Mouse (Mus musculus): ENCODE results near the gene Scg5. TPM values are rescaled to one million over a fixed set of nuclear protein-coding genes. Genes with fewer than 3 reads are reported as not detected.
A peak's percentile ranks its signal among the peaks of the same experiment; 100 is the strongest.

Gene Scg5
- total RNA-seq, 2 experiments from 2014 or later, result 31.9 to 35.1 TPM

DNA sequence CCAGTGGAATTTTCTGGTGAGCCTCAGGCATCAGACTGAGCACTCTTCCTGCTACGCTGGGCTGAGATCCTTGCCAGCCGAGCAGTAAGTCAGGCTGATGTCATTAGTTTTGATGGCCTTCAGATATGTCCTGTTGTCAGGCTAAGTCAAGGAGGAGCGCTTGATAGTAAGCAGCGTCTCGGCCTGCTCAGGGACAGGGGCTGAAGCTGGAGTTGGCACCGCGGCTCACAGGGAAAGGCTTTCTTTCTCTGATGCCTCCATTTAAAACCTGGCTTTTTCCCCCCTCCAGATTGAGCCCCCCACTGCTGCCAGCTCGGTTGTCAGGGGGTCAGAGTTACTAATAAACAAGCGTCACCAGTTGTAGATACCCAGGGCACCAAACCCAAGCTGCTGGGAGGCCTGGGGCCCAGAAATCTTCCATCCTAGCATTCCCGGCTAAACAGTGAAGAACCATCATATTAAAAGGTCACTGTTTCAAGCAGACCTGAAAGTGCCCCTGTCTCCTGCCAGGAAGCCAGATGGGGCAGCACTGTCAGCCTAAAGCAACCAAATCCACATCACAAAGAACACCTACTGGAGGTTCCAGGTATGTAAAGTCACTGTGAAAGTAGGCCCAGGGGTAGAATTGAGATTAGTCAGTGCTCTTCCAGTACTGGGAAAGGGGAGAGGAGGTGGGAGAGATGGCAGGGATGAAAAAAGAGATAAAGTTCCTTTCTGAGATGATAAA, 21.9 kb downstream of the Scg5 start:
- DNase-seq, result peak; percentile 62 to 63

- no peak for DNase-seq
Measured at GRCm38 (mm10) chr2:113805765-113806164, 23.2 kb downstream of the Scg5 start.

DNA sequence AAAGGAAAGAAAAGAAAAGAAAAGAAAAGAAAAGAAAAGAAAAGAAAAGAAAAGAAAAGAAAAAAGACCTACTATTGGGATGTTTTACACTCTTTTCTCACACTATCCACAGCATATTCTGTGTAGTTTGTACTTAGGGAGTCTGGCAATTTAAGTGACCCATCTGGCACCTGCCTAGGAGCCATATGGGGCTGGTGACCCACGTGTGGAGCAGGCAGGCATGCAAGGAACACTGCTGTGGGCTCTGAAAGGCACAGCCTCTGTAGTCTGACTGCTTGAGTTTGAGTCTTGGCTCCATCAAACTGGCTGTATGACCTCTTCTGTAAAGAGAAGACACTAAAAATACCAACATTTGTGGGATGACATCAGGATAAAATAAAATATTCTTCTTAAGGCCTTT, 25.2 kb downstream of the Scg5 start:
- no peak for DNase-seq

DNA sequence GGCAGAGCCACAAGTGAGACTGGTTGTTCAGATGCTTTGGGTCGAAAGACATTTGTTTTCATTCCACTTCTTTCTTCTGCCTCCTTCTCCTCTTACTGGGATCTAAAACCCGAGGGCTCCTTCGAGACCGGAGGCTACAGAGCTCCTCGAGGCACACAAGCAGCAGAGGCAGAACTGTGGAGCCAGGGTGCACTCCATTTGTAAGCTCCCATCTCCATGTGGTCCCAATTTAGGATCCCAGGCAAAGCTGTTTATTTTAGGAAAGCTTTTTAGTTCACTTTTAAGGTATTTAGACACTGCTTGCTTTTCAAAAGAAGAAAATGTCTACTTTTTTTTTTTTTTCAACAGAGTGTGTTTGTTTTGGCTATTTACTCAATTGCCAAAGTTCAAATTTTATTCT, 28.1 kb downstream of the Scg5 start:
- DNase-seq, result no peak

DNA sequence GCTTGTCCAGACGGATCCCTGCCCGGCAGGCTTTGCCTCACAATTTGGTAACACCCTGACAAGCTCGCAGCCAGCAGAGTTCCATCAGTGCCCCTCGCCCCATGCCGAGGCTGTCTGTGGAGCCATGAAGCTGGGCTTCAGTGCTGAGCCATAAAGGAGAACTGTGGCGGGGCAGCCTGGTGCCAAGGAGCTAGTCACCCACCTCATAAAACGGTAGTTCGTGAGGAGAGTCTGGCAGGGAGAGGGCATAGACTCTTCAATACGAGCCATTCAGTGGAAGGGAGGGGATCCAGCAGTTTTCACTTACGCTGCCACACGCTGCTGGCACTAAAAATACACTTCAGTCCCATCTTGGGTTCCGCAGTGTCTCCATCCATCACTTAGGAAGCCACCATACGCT, 30.3 kb downstream of the Scg5 start:
- no peak for DNase-seq

DNA sequence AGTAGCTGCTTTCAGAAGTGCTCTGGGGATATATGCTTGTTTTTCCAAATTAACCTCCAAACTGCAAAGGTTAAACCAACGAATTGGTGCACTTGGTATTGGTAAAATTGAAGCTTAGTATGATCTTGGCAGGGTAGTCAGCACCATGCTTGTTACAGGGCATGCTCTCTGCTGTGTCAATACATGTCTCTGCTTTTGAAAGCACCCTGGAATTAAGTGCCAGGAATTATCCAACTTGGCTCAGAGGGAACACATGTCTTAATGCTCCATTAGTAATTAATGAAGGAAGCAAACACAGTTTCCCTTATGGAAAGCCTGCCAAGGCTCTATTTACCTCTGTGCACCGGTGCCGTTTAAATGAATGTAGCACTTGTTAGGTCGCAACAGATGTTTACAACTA, 33.7 kb downstream of the Scg5 start:
- DNase-seq, result no peak

- DNase-seq, result no peak
Measured at GRCm38 (mm10) chr2:113793521-113793920, 35.4 kb downstream of the Scg5 start.

GRCm38 (mm10) chr2:113788821-113789387, 40.0 kb downstream of the Scg5 start:
- no peak for DNase-seq

GRCm38 (mm10) chr2:113787882-113788281, 41.0 kb downstream of the Scg5 start:
- DNase-seq, result no peak

- no peak for DNase-seq
Measured at GRCm38 (mm10) chr2:113784851-113785250, 44.1 kb downstream of the Scg5 start.

DNA sequence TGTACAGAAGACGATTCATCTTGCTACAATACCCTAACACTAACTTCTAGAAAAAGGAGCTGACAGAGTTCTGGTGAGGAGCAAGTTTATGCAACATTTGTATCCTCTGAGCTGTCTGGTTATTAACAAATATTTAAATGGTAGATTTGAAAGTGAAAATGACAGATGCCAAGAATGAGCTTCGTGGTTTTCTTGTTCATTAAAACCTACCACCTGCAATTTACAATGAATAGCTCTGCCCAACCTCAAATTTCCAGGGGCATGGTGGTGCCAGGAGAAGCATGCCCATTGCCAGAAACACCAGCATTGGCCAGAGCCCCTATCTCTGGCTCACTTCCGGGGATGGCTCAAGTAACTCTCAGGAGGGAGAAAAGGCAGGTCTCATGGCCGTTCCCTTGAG, 47.4 kb downstream of the Scg5 start:
- no peak for DNase-seq

DNA sequence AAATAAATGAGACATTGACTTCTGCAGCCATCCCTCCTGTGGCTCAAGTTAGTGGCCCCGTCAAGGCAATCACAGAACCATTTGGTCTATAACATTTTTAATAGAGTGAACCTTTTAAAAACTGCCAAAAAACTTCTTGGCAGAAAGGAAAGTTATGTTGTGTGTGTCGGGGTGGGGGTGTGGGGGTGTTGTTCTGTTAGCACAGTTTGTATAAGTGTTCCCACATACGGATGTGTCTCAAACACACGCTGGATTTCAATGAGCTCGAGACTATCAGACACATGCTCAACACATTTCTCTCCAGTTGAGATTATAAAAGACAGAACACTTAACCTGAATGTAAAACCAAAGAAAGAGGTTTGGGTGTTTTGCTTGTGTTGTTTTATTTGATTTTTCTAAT, 47.8 kb downstream of the Scg5 start:
- no peak for DNase-seq

DNA sequence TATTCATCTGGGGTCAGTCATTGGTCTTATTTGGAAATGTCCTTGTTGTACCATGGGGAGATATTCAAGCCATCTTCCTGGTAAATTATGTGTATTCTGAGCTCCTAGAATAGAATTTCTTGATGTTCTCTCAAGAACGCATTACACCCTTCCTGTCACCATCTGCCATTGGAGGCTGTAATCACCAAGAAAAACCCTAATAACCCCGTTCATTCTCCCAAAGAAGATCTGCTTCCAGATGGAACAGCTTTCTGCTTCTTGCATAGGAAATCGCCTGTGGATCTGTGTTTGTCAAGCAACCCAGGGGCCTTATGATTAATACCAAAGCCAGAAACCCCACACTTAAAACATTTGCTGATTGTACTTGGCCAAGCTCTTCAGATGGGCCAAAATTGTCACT, 49.6 kb downstream of the Scg5 start:
- DNase-seq, result no peak

- no peak for DNase-seq
Measured at GRCm38 (mm10) chr2:113778036-113778435, 50.9 kb downstream of the Scg5 start.

DNA sequence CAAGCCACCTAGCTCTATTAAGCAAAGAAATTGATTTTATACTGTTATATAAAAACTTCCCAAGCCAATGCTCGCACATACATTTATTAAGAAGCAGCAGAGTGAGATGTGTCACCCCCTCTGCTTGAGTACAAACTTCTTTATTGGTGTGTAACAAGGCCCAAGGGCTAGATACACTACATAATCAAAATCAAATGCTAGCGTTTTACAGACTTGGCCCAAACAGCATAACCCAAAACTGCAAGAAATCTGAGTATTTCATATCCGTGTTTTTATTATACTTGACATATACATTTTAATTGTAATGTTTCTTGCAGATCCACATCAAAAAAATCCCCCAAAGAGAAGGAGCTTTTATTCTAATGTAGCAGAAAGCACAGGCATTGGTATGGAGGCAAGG, 52.6 kb downstream of the Scg5 start:
- DNase-seq, result no peak

DNA sequence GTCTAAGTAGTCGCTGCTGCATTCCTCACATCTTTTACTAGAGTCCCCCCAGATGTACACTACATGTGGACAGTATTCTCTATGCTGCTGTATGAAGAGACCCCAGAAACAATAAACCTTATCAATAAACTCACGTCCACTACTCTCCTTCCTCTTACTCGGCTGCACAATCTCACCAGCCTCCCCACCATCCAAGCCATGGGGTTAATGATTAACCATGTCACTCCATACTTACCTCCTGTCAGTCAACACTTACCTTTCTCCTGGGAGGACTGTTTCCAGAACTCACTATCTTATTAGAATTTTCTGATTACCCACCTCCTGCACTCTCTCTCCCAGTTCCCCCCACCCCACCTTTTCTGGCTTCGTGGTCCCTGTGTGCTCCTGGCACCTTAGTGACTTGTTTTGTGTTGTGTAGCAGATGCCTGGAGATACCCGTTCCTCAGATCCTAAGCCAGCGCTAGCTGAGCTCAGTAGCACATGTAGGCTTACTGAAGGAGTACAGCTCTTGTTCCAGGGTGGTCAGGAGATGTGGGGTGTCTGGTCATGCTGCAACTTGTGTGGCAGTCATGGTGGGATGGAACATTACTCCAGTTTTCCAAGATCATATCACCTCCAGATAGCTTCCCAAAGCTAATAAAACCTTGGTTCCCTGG, 54.6 kb downstream of the Scg5 start:
- no peak for DNase-seq

- DNase-seq, result no peak
Measured at GRCm38 (mm10) chr2:113768541-113769303, 60.2 kb downstream of the Scg5 start.

DNA sequence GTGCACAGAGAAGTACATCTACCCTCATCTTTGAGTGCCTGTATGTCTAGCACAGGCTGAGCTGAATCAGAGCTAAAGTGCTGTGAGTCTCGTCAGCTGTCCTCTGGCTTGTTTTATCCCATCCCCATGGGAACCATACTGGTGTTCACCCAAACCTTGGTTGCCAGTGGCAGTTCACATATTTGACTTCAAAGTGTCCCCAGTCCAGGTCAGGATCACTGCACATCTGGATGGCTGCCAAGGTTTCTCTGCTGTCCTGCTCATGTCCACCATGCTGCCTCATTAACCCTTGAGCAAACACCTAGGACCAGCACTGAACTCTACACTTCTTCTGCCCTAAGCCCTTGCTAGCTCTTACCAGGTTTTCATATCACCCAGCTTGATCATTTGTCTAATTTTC, 63.0 kb downstream of the Scg5 start:
- peak in 1 of 2 experiments; percentile 7 for DNase-seq

DNA sequence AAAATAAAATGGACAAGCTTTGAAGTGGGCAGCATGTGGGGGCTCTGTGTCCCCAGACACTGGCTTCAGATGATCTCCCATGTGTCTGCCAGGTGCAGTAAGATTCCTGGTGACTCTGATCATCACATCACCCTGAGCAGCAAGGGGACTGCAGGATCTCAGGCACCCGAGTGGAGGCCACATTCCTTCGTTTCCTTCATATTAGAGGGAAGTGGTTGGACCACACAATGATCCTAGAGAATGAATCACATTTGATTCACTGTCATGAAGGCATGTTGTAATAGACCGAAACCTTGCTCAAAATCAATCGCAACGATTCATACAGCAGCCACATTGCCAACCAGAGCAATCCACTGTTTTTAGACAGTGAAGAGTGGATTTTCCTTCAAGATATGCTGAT, 64.0 kb downstream of the Scg5 start:
- no peak for DNase-seq

GRCm38 (mm10) chr2:113758311-113759161, 70.4 kb downstream of the Scg5 start, which contains the start of gene Grem1:
Gene Grem1 (minus strand): TSS chr2:113758646.
- DNase-seq, result no peak

DNA sequence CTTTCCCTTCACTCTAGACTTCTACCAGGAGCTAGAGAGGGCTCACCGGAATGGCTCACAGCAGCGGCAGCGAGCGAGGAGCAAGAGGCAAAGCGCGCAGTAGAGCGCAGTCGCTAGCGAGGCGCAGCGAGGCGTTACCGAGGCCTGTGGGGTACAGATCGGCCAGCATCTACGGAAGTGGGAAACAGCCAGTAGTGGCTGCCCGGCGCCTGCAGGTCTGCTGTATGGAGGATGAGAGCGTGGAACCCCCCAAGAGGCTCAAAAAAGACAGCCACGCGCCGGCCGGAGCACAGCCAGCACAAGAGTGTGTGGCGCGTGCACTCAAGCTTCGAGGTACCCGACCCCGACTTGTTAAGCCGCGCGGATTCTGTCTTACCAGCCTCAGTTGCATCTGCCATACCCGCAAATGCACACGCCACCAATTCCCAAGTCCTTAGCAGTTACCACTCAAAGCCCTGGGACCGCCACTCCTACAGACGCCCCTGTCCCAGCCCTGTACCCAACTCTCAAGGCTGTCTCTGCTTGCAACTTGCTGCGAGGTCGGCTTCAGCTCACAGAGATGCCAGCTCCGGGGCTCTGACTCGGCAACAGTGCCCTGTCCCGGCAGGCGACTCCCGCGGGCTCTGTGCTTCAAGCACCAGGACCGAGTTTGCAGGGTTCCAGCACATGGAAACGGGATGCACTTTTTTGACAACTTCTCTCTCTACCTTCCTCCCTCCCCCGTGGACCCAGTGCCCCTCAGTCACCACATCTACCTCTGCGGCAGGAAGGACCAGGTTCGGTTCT, 71.2 kb downstream of the Scg5 start:
- no peak for DNase-seq

All from adrenal gland, postnatal 36 days (tissue).